Mouse (Mus musculus) embryonic fibroblast, embryonic 13.5 days (primary cell): ENCODE measurements around the gene 1700020D05Rik. TPM values are rescaled to one million over a fixed set of nuclear protein-coding genes. Genes with fewer than 3 reads are reported as not detected.

Experiments used
- H3K27ac ChIP-seq: 2 replicates; pipeline ENCODE4 v1.5.1; 2012; ENCODE audit warnings: low read length, control low read depth, inconsistent platforms; ENCODE audit not compliant: insufficient read depth
- H3K4me1 ChIP-seq: 2 replicates; pipeline ENCODE4 v1.6.1; 2011; ENCODE audit warnings: low read length; ENCODE audit not compliant: control insufficient read depth, insufficient read depth
- H3K4me3 ChIP-seq: 2 replicates; pipeline ENCODE4 v1.5.1; 2011; ENCODE audit warnings: mild to moderate bottlenecking, control low read depth, low read length; ENCODE audit not compliant: insufficient read depth
- CTCF ChIP-seq: IDR thresholded peaks from 2 replicates; pipeline ENCODE4 v1.5.1; 2011; ENCODE audit warnings: mild to moderate bottlenecking, control low read depth, low read length, moderate library complexity, borderline replicate concordance; ENCODE audit not compliant: insufficient read depth
- POLR2A ChIP-seq: IDR thresholded peaks from 2 replicates; pipeline ENCODE4 v1.6.1; 2011; ENCODE audit warnings: low read depth, mild to moderate bottlenecking, control low read depth, low read length, moderate library complexity
- polyA plus RNA-seq: library from polyadenylated mRNA; stranded (reverse); fragments of >200 nt; gene quantifications from 2 replicates; pipeline ENCODE4 v1.2.4, GENCODE M21; 2011; ENCODE audit warnings: low read depth; ENCODE audit not compliant: missing spikeins, insufficient read length

Gene 1700020D05Rik
- polyA plus RNA-seq, 1 experiment, result 1.4 TPM

- TF ChIP-seq POLR2A (peak; percentile 30; the same call in 1 of the 2 replicates), CTCF (no peak)
- Histone ChIP-seq H3K4me1 (peaks cover 4% of the 10 kb centered on the region; the same call in 1 of the 2 replicates), H3K27ac (peak overlapping the region; percentile 95; the same call in 1 of the 2 replicates), H3K4me3 (no peak overlapping the region)
Measured at GRCm38 (mm10) chr19:5486771-5487170, 16.8 kb downstream of the 1700020D05Rik start.

- TF ChIP-seq CTCF (no peak), POLR2A (peak; percentile 50; the same call in 1 of the 2 replicates)
- no peak overlapping the region for H3K27ac ChIP-seq
- H3K4me1 ChIP-seq, result peaks cover 4% of the 10 kb centered on the region; the same call in 1 of the 2 replicates
- no peak overlapping the region for H3K4me3 ChIP-seq
Measured at GRCm38 (mm10) chr19:5486286-5486685, 17.3 kb downstream of the 1700020D05Rik start.

GRCm38 (mm10) chr19:5485821-5486220 is 17.8 kb downstream of the 1700020D05Rik start:
- Histone ChIP-seq H3K27ac (no peak overlapping the region), H3K4me3 (no peak overlapping the region), H3K4me1 (peaks cover 4% of the 10 kb centered on the region; the same call in 1 of the 2 replicates)
- no peak for TF ChIP-seq POLR2A
- no peak for TF ChIP-seq CTCF

GRCm38 (mm10) chr19:5485371-5485770 is 18.2 kb downstream of the 1700020D05Rik start:
- H3K27ac ChIP-seq, result no peak overlapping the region
- TF ChIP-seq CTCF, result no peak
- TF ChIP-seq POLR2A, result peak; percentile 43; the same call in 1 of the 2 replicates
- H3K4me3 ChIP-seq, result no peak overlapping the region
- peaks cover 4% of the 10 kb centered on the region; the same call in 1 of the 2 replicates for H3K4me1 ChIP-seq

- no peak overlapping the region for H3K4me3 ChIP-seq
- TF ChIP-seq POLR2A (no peak; the same call in 1 of the 2 replicates), CTCF (no peak)
- H3K27ac ChIP-seq, result no peak overlapping the region
- peaks cover 4% of the 10 kb centered on the region; the same call in 1 of the 2 replicates for H3K4me1 ChIP-seq
Measured at GRCm38 (mm10) chr19:5484496-5484895, 19.1 kb downstream of the 1700020D05Rik start.

- no peak overlapping the region for H3K27ac ChIP-seq
- no peak overlapping the region for H3K4me3 ChIP-seq
- TF ChIP-seq CTCF (no peak), POLR2A (peak; percentile 33; the same call in 1 of the 2 replicates)
- peaks cover 4% of the 10 kb centered on the region; the same call in 1 of the 2 replicates for H3K4me1 ChIP-seq
Measured at GRCm38 (mm10) chr19:5483386-5484359, 19.9 kb downstream of the 1700020D05Rik start.

- TF ChIP-seq POLR2A (no peak), CTCF (no peak)
- Histone ChIP-seq H3K4me1 (0 out of 2 replicates have a peak, but pooled peaks cover 3% of the 10 kb centered on the region), H3K27ac (no peak overlapping the region), H3K4me3 (no peak overlapping the region)
Measured at GRCm38 (mm10) chr19:5481398-5481797, 22.2 kb downstream of the 1700020D05Rik start.

- H3K4me1 ChIP-seq, result 0 out of 2 replicates have a peak, but pooled peaks cover 3% of the 10 kb centered on the region
- no peak overlapping the region for H3K27ac ChIP-seq
- H3K4me3 ChIP-seq, result no peak overlapping the region
- TF ChIP-seq CTCF (no peak), POLR2A (no peak)
Measured at GRCm38 (mm10) chr19:5480016-5480415, 23.6 kb downstream of the 1700020D05Rik start.

- Histone ChIP-seq H3K4me1 (0 out of 2 replicates have a peak, but pooled peaks cover 3% of the 10 kb centered on the region), H3K4me3 (no peak overlapping the region), H3K27ac (no peak overlapping the region)
- TF ChIP-seq CTCF, result no peak
- TF ChIP-seq POLR2A, result no peak
Measured at GRCm38 (mm10) chr19:5477668-5478300, 25.8 kb downstream of the 1700020D05Rik start.
